Mouse (Mus musculus): Measurements from ENCODE around the gene Gm20498.
"Not testable (repeated sequence)": the region's sequence is repeated elsewhere in the genome, so short reads cannot be mapped to it uniquely, and the experiment has no call there.

Gm20498 gene

GRCm38 (mm10) chr12:81532316-81533028 lies at the start of gene Gm20498, which contains the start of gene Synj2bp:
Gene Gm20498, minus strand, starts transcription at chr12:81532905.
Gene Synj2bp, minus strand, starts transcription at chr12:81532911.
- DNase-seq (ENCODE audit: low spot score in 2 of 2): peak; percentile 69 to 82

DNA sequence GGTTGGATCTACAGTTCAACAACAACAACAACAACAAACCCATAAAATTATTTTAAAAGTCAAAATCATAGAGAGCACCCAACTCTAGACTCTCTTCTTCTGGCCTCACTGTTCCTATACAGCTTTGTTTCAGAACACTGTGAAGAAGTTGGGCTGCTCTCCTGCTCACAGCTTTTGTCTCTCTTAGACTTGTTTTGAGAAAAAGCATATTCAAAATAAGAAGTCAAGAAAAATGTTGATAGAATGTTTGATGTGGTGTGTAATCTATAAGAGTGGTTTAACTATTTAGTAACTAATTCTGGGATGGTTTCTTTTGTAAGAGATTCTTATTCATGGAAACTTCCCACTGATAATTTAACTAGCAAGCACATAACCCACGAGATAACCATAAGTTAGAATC lies 35.7 kb upstream of the Gm20498 start, which contains the start of gene Adam21:
Gene Adam21 (minus strand): TSS at position 101 of the 400 bp plus-strand sequence.
- DNase-seq (ENCODE audit: low spot score in 2 of 2): no peak

DNA sequence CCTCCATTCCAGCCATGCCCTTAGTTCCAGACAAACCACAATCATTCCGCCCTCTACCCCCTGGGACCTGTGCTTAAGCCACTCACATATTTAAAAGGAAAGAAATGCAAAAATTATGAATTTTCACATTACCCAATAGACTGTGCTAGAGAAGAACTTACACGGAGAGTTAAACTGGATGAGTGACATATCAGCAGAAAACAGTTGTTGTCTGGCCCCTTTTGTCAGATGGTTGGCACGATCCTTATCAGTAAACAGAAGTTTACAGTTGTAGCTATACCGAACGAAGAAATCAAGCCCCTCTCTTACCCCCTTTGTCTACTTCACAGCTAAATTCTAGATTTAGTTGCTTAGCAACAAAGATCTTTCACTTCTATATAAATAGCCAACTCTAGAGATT lies 35.2 kb upstream of the Gm20498 start:
- DNase-seq (ENCODE audit: low spot score in 2 of 2): no peak

- no peak for DNase-seq (ENCODE audit: low spot score in 2 of 2)
Observed at GRCm38 (mm10) chr12:81564173-81564572, 31.5 kb upstream of the Gm20498 start.

DNA sequence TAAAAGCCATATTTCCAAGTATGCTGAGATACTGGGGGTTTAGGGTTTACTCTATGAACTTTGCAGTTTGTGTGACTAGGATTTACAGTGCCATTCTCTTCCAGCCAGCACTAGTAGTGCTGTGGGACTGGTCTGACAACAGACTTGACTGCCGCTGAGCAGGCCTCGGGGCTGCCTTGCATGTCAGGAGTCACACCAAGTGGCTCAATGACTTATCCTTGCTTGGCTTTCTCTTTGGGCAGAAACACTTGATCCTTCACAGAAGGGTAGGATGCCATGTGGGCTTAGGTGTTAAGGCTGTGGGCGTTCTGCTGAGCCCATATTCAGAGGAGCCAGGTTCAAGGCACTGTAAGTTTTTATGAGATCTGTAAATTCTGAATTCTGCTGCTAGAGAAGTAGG lies 16.6 kb upstream of the Gm20498 start:
- DNase-seq (ENCODE audit: low spot score in 2 of 2): no peak

DNA sequence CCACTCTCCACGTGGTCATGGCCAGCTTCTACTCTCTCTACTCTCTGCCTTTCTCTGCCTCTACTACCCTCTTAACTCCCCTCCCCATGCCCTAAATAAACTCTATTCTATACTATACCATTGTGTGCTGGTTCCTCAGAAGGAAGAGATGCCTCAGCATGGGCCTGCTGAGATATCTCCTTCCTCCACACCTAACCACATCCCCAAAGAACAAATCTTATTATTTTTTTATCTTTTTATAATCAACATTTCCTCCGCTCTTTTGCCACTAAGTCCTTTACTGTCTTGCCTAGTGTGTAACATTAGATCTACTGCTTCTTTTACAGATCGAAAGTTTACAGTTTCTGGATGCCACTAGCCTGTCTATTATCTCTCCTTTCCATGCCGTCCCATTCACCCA lies 14.5 kb upstream of the Gm20498 start:
- no peak for DNase-seq (ENCODE audit: low spot score in 2 of 2)

DNA sequence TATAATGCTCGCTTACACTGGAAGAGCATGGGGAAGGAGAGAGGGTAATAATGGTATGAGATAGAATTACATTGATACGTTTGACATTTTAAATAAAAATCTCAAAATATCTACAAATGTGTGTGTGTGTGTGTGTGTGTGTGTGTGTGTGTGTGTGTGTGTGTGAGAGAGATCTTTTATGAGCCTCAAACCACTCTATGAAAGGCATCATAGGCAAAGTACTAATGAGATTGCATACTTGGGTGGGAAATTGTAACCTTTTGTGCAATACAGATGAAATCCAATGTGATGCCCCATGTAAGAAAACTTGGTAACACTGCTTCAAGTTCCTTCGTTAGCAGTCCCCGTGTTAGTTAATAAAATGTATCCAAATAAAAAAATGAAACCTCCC lies 319 bp upstream of the Gm20498 start:
- DNase-seq (ENCODE audit: low spot score in 2 of 2): no peak

- not testable (repeated sequence) for DNase-seq (ENCODE audit: low spot score in 2 of 2)
Observed at GRCm38 (mm10) chr12:81530587-81530986, 2.1 kb downstream of the Gm20498 start.

- DNase-seq (ENCODE audit: low spot score in 2 of 2): not testable (repeated sequence)
Observed at GRCm38 (mm10) chr12:81496906-81497305, 35.8 kb downstream of the Gm20498 start.

DNA sequence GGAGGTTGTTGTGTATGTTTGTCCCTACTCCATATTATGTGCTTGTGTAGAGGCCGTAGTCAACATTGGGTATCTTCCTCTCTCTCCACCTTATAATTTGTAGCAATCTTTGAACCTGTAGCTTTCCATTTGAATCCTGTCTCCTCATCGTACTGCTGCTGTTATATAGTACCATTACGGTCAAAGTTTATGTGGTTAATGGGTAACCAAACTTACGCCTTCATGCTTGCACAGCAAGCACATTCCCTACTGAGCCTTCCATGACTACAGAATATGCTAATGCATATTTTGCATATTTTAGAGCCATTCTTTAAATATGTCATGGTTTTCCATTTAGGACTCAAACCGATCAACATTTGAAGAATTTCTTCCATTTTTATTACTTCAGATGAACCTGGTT lies 42.2 kb downstream of the Gm20498 start:
- DNase-seq (ENCODE audit: low spot score in 2 of 2): no peak

- no peak for DNase-seq (ENCODE audit: low spot score in 2 of 2)
Observed at GRCm38 (mm10) chr12:81485311-81485710, 47.4 kb downstream of the Gm20498 start.

DNA sequence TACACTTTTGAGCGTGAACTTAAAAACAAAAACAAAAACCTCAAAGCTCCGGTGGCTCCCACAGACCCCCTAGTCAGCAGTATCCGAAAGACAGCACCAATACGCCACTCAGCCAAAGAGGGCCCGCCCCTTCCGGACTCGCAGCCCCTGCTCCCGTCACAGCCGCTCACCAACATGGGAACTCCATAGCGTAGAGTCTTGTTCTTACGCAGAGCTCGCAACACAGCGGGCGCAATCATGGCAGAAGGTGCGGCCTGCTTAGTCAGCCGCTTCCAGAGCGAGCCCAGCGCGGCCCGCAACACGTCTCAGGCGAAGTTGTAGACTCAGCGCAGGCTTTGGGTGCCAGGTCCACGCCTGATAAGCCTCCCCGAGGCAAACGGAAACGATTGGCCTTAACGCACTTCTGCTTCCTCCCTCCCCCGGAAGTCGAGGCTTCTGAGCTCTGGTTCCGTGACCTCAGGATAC lies 47.9 kb downstream of the Gm20498 start, which contains the start of gene Cox16:
Gene Cox16 (minus strand): TSS at position 401 of the 465 bp plus-strand sequence.
- peak; percentile 77 to 85 for DNase-seq (ENCODE audit: low spot score in 2 of 2)

DNA sequence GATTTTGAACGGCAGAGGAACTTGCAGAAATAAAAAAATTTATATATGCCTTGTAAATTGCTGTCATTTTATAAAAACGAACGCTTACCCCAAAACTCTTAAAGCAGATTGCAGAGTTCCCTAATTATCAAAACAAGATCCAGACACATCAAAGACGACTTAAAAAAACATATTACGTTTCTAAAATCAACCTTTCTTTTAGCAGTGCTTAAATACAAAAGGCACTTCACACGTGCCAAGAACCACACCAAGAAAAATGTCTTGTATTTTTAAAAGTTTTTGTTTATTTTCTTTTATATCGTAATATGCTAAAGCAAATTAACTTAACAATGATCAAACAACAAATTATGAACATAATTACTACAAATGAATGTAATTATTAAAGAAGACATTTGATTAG lies 48.5 kb downstream of the Gm20498 start:
- no peak for DNase-seq (ENCODE audit: low spot score in 2 of 2)

- DNase-seq (ENCODE audit: low spot score in 2 of 2): no peak
Observed at GRCm38 (mm10) chr12:81483656-81484055, 49.0 kb downstream of the Gm20498 start.

GRCm38 (mm10) chr12:81459051-81459450 lies 73.7 kb downstream of the Gm20498 start:
- DNase-seq (ENCODE audit: low spot score in 2 of 2): not testable (repeated sequence)

DNA sequence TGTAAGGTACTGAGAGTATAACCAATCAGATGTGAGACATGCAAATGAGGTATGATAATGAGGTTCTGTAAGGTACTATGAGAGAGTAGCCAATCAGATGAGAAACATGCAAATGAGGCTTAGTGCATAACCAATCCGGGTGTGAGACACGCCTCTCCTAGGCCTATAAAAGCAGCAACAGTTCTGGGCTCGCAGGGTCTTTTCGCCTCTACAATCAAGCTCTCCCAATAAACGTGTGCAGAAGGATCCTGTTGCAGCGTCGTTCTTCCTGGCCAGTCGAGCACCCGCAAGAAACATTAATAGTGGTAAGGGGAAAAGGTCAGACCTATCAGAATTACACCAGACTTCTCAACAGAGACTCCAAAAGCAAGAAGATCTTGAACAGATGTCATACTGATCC lies 93.7 kb downstream of the Gm20498 start:
- DNase-seq (ENCODE audit: low spot score in 2 of 2): not testable (repeated sequence)

GRCm38 (mm10) chr12:81434778-81435177 lies 97.9 kb downstream of the Gm20498 start:
- DNase-seq (ENCODE audit: low spot score in 2 of 2): not testable (repeated sequence)

DNA sequence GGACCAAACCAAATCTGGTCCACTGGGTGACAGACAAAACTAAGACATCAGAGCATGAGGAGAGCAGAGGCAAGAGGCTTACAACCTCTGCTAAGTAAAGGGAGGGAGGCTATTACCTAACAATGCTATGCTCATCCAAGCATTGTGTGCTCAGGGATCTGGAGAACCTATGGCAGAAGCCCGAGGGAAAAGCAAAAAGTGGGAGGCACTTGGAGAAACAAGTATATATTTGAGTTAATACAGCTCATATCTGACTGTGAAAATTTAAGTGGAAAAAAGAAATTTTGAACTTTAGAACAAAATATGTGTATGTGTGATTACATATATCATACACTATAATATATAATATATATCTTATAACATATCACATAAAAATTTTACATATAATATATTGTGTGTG lies 110.9 kb downstream of the Gm20498 start, which contains the start of gene Adam4:
Gene Adam4 (minus strand): TSS at position 101 of the 400 bp plus-strand sequence.
- DNase-seq (ENCODE audit: low spot score in 2 of 2): no peak

DNA sequence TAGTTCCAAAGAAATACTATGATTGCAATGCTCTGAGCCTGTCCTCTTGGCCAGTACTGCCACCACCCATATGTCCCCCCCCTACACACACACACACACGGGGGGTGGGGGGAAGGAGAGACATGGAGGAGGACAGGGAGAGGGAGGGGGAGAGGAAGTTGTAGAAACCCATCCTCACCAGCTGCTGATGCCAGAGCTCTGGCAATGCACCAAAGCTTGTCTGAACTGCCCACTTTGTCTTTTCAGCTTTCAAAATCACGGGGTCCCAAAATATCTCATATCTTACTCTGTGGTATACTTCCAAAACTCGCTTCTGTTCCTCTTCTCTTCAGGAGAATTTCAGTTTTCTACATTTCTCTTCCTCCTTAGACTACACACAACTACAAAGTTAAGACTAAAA lies 119.5 kb downstream of the Gm20498 start:
- DNase-seq (ENCODE audit: low spot score in 2 of 2): no peak

GRCm38 (mm10) chr12:81408966-81409365 lies 123.7 kb downstream of the Gm20498 start:
- DNase-seq (ENCODE audit: low spot score in 2 of 2): no peak

DNA sequence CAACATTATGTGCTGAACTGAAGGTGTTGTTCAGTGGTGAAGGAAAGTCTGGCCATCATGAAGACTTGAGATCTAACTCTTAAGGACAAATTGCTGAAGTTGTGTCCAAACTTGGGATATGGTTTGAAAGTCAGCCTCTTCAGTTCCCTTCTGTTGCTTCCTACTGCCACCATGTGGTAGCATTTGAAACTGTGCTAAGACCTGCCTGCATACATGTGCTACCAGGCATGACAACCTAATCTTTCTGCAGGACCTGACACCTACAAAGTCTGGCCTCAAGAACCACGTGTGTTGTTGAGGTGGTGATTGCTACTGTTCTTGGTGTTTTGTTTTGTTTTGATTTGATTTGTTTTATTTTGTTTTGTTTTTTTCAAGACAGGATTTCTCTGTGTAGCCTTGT lies 130.5 kb downstream of the Gm20498 start:
- DNase-seq (ENCODE audit: low spot score in 2 of 2): peak; percentile 29 to 69

- DNase-seq (ENCODE audit: low spot score in 2 of 2): not testable (repeated sequence)
Observed at GRCm38 (mm10) chr12:81379364-81379763, 153.3 kb downstream of the Gm20498 start, which contains the start of gene Gm4787. Gene Gm4787, minus strand, starts transcription at chr12:81379464.

- DNase-seq (ENCODE audit: low spot score in 2 of 2): no peak
Observed at GRCm38 (mm10) chr12:81333841-81334240, 198.9 kb downstream of the Gm20498 start.
